Mouse (Mus musculus): ENCODE measurements around the gene Peli3. TPM values are rescaled to one million over a fixed set of nuclear protein-coding genes. Genes with fewer than 3 reads are reported as not detected.

The Peli3 gene
- polyA plus RNA-seq, 1 experiment from 2014 or later, result 11.1 TPM

DNA sequence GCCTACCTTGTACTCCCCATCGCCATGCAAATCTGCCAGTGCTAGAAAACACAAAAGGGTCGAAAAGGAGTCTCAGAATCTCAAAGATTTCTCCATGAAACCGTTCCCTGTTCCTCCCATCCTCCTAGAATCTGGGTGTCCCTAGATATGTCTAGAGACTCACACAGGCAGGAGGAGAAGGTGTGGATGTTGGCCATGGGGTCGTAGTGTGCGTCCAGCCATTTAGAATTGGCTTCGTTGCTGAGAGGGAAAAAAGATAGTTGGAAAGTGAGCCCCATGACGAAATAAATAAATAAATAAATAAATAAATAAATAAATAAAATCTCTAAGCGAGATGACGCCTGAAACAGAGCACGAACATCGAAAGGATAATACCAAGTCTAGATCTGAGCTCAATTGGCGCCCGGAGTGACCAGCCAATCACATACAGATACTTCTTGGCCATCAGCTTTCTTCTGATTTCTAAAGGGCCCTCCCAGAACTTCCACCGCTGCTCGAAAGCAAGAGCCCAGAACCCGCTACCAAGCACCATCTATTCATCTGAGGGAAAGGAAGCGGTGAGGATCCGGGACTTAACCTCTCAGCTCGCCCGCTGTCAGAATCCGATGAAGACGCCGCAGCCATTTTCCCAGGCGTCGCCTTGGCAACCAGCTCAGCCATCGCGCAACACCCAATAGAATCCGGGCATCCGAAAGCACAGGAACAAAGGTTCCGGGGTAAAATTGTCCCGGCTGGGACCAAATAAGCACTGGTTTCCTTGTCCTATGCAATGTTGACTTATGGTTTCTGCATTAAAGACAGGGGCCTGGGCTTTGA lies 36.7 kb downstream of the Peli3 start, which contains the start of gene Bbs1:
Gene Bbs1, minus strand, starts transcription at position 650 of the 816 bp plus-strand sequence.
- Histone ChIP-seq H3K36me3 (peaks cover 39% of the 10 kb centered on the region), H3K9ac (replicated peaks) (peak within 1 kb of the TSS; percentile 61), H3K27ac (replicated peaks) (peak within 1 kb of the TSS; percentile 76), H3K4me2 (replicated peaks) (peak within 1 kb of the TSS; percentile 72), H3K27me3 (no peaks in the 10 kb centered on the region), H3K9me3 (no peaks in the 10 kb centered on the region), H3K4me3 (peak within 1 kb of the TSS; percentile 55), H3K4me1 (peaks cover 14% of the 10 kb centered on the region)
- ATAC-seq (replicated peaks), result peak; percentile 80
- 7% methylated on average over 31 of the region's 31 CpGs for WGBS

GRCm38 (mm10) chr19:4899888-4900287 lies 43.0 kb downstream of the Peli3 start:
- ATAC-seq (replicated peaks), result no peak
- no peak overlapping the region for H3K9ac ChIP-seq (replicated peaks)
- H3K9me3 ChIP-seq, result no peaks in the 10 kb centered on the region
- H3K36me3 ChIP-seq, result peaks cover 29% of the 10 kb centered on the region
- no peaks in the 10 kb centered on the region for H3K27me3 ChIP-seq
- 83% methylated on average over 3 of the region's 3 CpGs for WGBS
- H3K27ac ChIP-seq (replicated peaks), result no peak overlapping the region
- no peaks in the 10 kb centered on the region for H3K4me1 ChIP-seq
- no peak overlapping the region for H3K4me3 ChIP-seq
- no peak overlapping the region for H3K4me2 ChIP-seq (replicated peaks)

DNA sequence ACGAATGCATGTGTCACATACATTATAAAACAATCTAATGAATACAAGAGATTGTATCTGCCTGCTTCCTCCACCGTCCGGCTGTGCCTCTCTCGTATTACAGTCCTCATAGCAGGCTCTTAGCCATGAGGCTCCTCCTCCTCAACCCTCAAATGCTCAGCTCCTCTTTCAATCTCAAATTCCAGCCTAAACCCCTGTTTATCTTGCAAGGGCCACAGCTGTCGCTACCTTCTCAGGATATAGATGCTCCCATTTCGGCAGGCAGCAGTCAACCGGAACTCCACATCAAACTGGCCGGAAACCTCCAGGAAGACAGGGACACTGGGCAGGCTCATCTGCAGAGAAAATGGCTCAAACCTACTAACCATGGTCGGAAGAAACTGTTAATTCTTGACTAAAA lies 44.0 kb downstream of the Peli3 start:
- H3K36me3 ChIP-seq, result peaks cover 29% of the 10 kb centered on the region
- no peak overlapping the region for H3K4me2 ChIP-seq (replicated peaks)
- H3K27me3 ChIP-seq, result no peaks in the 10 kb centered on the region
- H3K4me3 ChIP-seq, result no peak overlapping the region
- H3K9me3 ChIP-seq, result no peaks in the 10 kb centered on the region
- H3K9ac ChIP-seq (replicated peaks), result no peak overlapping the region
- ATAC-seq (replicated peaks), result no peak
- H3K4me1 ChIP-seq, result no peaks in the 10 kb centered on the region
- no peak overlapping the region for H3K27ac ChIP-seq (replicated peaks)
- 89% methylated on average over 9 of the region's 9 CpGs for WGBS

DNA sequence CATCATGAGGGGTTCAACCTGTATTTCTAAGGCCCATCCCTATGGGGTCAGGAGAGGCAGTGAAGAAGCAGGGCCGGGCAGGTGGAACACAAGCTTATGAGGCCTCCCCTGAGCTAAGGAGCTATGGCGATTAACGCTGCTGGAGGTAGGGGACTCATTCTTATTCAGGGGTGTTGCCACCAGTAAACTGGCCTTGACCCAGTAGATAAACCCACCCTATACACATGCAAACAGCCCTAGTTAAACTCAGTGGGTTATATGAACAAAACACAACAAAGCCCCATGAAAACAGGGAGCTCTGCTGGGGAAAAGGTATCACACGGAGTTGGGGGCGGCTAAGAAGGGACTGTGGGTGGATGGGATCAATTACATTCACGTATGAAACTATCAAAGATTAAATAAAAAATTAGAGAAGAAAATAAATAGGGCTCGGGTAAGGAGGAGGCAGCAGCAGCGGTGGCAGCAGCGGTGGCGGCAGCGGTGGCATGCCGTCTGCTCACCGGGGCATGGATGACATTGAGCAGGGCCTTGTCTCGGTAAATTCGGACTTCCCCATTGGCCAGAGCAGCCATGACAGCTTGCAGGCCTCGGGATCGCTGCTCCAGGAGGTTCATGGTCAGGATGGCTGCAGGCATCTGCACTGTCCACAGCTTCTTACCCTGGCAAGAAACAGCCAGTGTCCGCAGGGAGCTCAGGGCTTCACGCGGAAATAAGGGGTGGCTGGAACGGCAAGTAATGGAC lies 46.0 kb downstream of the Peli3 start:
- ATAC-seq (replicated peaks), result no peak
- H3K27ac ChIP-seq (replicated peaks), result no peak overlapping the region
- H3K36me3 ChIP-seq, result peaks cover 29% of the 10 kb centered on the region
- no peaks in the 10 kb centered on the region for H3K9me3 ChIP-seq
- H3K4me1 ChIP-seq, result no peaks in the 10 kb centered on the region
- WGBS, result 56% methylated on average over 21 of the region's 21 CpGs
- no peaks in the 10 kb centered on the region for H3K27me3 ChIP-seq
- no peak overlapping the region for H3K4me2 ChIP-seq (replicated peaks)
- H3K4me3 ChIP-seq, result no peak overlapping the region
- H3K9ac ChIP-seq (replicated peaks), result no peak overlapping the region

DNA sequence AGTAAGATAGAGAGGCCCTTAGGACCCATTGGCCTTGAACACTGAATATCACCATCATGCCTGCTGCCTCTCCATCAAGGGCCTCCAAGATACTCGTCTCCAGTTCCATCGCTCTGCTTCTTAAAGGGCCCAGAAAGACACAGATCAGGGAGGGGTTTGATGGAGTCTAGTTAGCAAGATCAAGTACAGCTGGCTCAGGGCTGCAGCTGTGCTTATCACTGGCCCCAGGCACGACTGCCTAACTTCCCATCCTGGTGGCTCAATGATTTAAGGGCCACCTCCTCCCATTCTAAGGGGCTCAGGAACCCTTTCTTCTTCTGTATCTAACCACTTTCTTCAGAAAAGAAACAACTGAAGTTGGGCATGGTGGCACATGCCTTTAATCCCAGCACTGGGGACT lies 51.1 kb downstream of the Peli3 start:
- no peak for ATAC-seq (replicated peaks)
- no peak overlapping the region for H3K4me2 ChIP-seq (replicated peaks)
- no peak overlapping the region for H3K4me3 ChIP-seq
- no peaks in the 10 kb centered on the region for H3K27me3 ChIP-seq
- H3K36me3 ChIP-seq, result peaks cover 22% of the 10 kb centered on the region; the same call in 1 of the 2 replicates
- 80% methylated on average over 3 of the region's 3 CpGs for WGBS
- H3K4me1 ChIP-seq, result no peaks in the 10 kb centered on the region
- no peak overlapping the region for H3K9ac ChIP-seq (replicated peaks)
- no peak overlapping the region for H3K27ac ChIP-seq (replicated peaks)
- no peaks in the 10 kb centered on the region for H3K9me3 ChIP-seq

DNA sequence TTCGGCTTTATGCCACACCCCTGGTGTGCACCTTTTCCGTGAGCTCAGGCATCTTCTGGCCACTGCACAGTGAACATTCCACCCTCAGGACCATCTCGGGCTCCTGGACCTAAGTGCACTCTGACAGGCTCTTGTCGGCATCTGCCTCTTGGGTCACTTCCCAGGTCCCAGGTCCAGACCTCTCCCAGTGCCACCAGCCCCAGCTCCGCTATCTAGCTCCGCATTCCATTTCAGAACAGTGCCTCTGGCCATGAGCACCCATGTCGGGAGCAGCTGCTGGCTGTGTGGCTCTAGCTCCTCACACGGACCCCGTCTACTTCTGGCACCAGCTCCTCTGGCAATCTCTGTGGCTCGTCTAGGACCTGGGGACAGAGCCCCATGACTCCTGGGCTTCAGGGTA lies 53.1 kb downstream of the Peli3 start:
- no peak overlapping the region for H3K9ac ChIP-seq (replicated peaks)
- H3K27ac ChIP-seq (replicated peaks), result no peak overlapping the region
- no peaks in the 10 kb centered on the region for H3K4me1 ChIP-seq
- no peak overlapping the region for H3K4me2 ChIP-seq (replicated peaks)
- no peak overlapping the region for H3K4me3 ChIP-seq
- no peaks in the 10 kb centered on the region for H3K27me3 ChIP-seq
- no peaks in the 10 kb centered on the region for H3K9me3 ChIP-seq
- H3K36me3 ChIP-seq, result peaks cover 22% of the 10 kb centered on the region; the same call in 1 of the 2 replicates
- WGBS, result 89% methylated on average over 10 of the region's 10 CpGs
- ATAC-seq (replicated peaks), result no peak

DNA sequence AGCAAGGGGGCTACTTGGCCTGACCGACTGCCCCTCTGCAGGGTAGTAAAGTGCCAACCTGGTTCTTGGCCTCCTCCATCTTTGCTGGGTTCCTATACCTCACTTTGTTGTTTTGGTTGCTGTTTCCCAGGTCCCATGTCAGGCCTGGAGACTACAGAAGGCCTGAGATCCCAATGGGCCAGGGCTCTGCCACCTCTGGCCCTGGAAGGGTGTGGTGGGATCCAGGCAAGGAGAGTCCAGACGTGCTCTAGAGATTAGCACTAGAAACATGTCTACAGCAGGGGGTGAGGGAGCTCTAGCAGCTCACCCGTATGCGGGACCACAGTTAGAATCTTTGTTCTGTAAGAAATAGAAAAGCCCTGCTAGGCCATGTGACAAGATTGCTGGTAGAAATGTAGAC lies 59.0 kb downstream of the Peli3 start:
- H3K4me3 ChIP-seq, result no peak overlapping the region
- no peak for ATAC-seq (replicated peaks)
- no peak overlapping the region for H3K27ac ChIP-seq (replicated peaks)
- H3K27me3 ChIP-seq, result no peaks in the 10 kb centered on the region
- H3K4me2 ChIP-seq (replicated peaks), result no peak overlapping the region
- no peak overlapping the region for H3K9ac ChIP-seq (replicated peaks)
- H3K4me1 ChIP-seq, result peaks cover 7% of the 10 kb centered on the region
- 83% methylated on average over 4 of the region's 4 CpGs for WGBS
- no peaks in the 10 kb centered on the region for H3K9me3 ChIP-seq
- no peaks in the 10 kb centered on the region for H3K36me3 ChIP-seq

Other genes with a start within 250 kb of the Peli3 start
- gene Gm960, start 244.5 kb downstream of the Peli3 start, polyA plus RNA-seq (2015; fragmentation: Nextera tagmentation; extraction: Ambion mirVana), result 6.6 and 8.8 TPM in 2 replicates
- gene Sptbn2, start 232.0 kb downstream of the Peli3 start, polyA plus RNA-seq (2015; fragmentation: Nextera tagmentation; extraction: Ambion mirVana), result 30.2 and 31.9 TPM in 2 replicates
- gene Rbm4b, start 186.6 kb downstream of the Peli3 start, polyA plus RNA-seq (2015; fragmentation: Nextera tagmentation; extraction: Ambion mirVana), result 184 and 193 TPM in 2 replicates
- 93.0 and 114 TPM in 2 replicates for gene Rbm4, start 149.2 kb downstream of the Peli3 start, polyA plus RNA-seq (2015; fragmentation: Nextera tagmentation; extraction: Ambion mirVana)
- gene Gm21992, start 131.5 kb downstream of the Peli3 start, polyA plus RNA-seq (2015; fragmentation: Nextera tagmentation; extraction: Ambion mirVana), result 31.3 and 43.7 TPM in 2 replicates
- 81.4 and 84.6 TPM in 2 replicates for gene Rbm14, start 131.5 kb downstream of the Peli3 start, polyA plus RNA-seq (2015; fragmentation: Nextera tagmentation; extraction: Ambion mirVana)
- gene Ccs, start 103.8 kb downstream of the Peli3 start, polyA plus RNA-seq (2015; fragmentation: Nextera tagmentation; extraction: Ambion mirVana), result 36.9 and 39.6 TPM in 2 replicates
- gene Ccdc87, start 103.8 kb downstream of the Peli3 start, polyA plus RNA-seq (2015; fragmentation: Nextera tagmentation; extraction: Ambion mirVana), result 0.41 and 0.74 TPM in 2 replicates
- gene Ctsf, start 88.0 kb downstream of the Peli3 start, polyA plus RNA-seq (2015; fragmentation: Nextera tagmentation; extraction: Ambion mirVana), result 56.8 and 61.7 TPM in 2 replicates
- 0.73 and 0.84 TPM in 2 replicates for gene Actn3, start 65.2 kb downstream of the Peli3 start, polyA plus RNA-seq (2015; fragmentation: Nextera tagmentation; extraction: Ambion mirVana)
- gene Zdhhc24, start 64.5 kb downstream of the Peli3 start, polyA plus RNA-seq (2015; fragmentation: Nextera tagmentation; extraction: Ambion mirVana), result 21.3 and 22.7 TPM in 2 replicates
- 9.7 and 10.6 TPM in 2 replicates for gene Bbs1, start 36.5 kb downstream of the Peli3 start, polyA plus RNA-seq (2015; fragmentation: Nextera tagmentation; extraction: Ambion mirVana)
- gene Dpp3, start 14.8 kb downstream of the Peli3 start, polyA plus RNA-seq (2015; fragmentation: Nextera tagmentation; extraction: Ambion mirVana), result 101 and 103 TPM in 2 replicates
- gene Mrpl11, start 19.0 kb upstream of the Peli3 start, polyA plus RNA-seq (2015; fragmentation: Nextera tagmentation; extraction: Ambion mirVana), result 118 and 119 TPM in 2 replicates
- 0.14 and 0.23 TPM in 2 replicates for gene Npas4, start 47.2 kb upstream of the Peli3 start, polyA plus RNA-seq (2015; fragmentation: Nextera tagmentation; extraction: Ambion mirVana)
- 10.1 and 10.4 TPM in 2 replicates for gene Slc29a2, start 80.7 kb upstream of the Peli3 start, polyA plus RNA-seq (2015; fragmentation: Nextera tagmentation; extraction: Ambion mirVana)
- 51.3 and 54.4 TPM in 2 replicates for gene B4gat1, start 95.7 kb upstream of the Peli3 start, polyA plus RNA-seq (2015; fragmentation: Nextera tagmentation; extraction: Ambion mirVana)
- gene AC124502.3, start 95.8 kb upstream of the Peli3 start, polyA plus RNA-seq (2015; fragmentation: Nextera tagmentation; extraction: Ambion mirVana), result 3.3 and 4.0 TPM in 2 replicates
- 52.8 and 55.5 TPM in 2 replicates for gene Brms1, start 98.2 kb upstream of the Peli3 start, polyA plus RNA-seq (2015; fragmentation: Nextera tagmentation; extraction: Ambion mirVana)
- gene Rin1, start 107.4 kb upstream of the Peli3 start, polyA plus RNA-seq (2015; fragmentation: Nextera tagmentation; extraction: Ambion mirVana), result 0.97 and 2.0 TPM in 2 replicates
- 10.3 and 11.1 TPM in 2 replicates for gene Cd248, start 125.0 kb upstream of the Peli3 start, polyA plus RNA-seq (2015; fragmentation: Nextera tagmentation; extraction: Ambion mirVana)
- 7.9 and 8.3 TPM in 2 replicates for gene Tmem151a, start 142.4 kb upstream of the Peli3 start, polyA plus RNA-seq (2015; fragmentation: Nextera tagmentation; extraction: Ambion mirVana)
- 53.0 and 54.3 TPM in 2 replicates for gene Yif1a, start 145.4 kb upstream of the Peli3 start, polyA plus RNA-seq (2015; fragmentation: Nextera tagmentation; extraction: Ambion mirVana)
- gene Cnih2, start 155.4 kb upstream of the Peli3 start, polyA plus RNA-seq (2015; fragmentation: Nextera tagmentation; extraction: Ambion mirVana), result 324 and 348 TPM in 2 replicates
- gene Rab1b, start 163.9 kb upstream of the Peli3 start, polyA plus RNA-seq (2015; fragmentation: Nextera tagmentation; extraction: Ambion mirVana), result 243 and 248 TPM in 2 replicates
- gene Klc2, start 175.4 kb upstream of the Peli3 start, polyA plus RNA-seq (2015; fragmentation: Nextera tagmentation; extraction: Ambion mirVana), result 47.0 and 50.9 TPM in 2 replicates